Mouse (Mus musculus) adrenal gland, postnatal 10 days (tissue): ENCODE data around the gene Cacnb2. TPM values are rescaled to one million over a fixed set of nuclear protein-coding genes. Genes with fewer than 3 reads are reported as not detected.
"Not testable (repeated sequence)": the region's sequence is repeated elsewhere in the genome, so short reads cannot be mapped to it uniquely, and the experiment has no call there.

Experiments
- DNase-seq: peaks from one replicate; pipeline ENCODE4 v3.0.0; 2021; ENCODE audit warnings: mixed read lengths
- total RNA-seq, 2 experiments: library from RNA; stranded (reverse); gene quantifications; 2 replicates each; pipeline ENCODE4 v1.2.3; 2021

The Cacnb2 gene
- total RNA-seq, 2 experiments from 2014 or later: 29.6 to 42.6 TPM

- DNase-seq: no peak
These were observed 53.8 kb downstream of the Cacnb2 start for GRCm38 (mm10) chr2:14656673-14657072.

- no peak for DNase-seq
These were observed 54.4 kb downstream of the Cacnb2 start for GRCm38 (mm10) chr2:14657205-14657844.

- no peak for DNase-seq
These were observed 62.3 kb downstream of the Cacnb2 start for GRCm38 (mm10) chr2:14665213-14665612.

DNA sequence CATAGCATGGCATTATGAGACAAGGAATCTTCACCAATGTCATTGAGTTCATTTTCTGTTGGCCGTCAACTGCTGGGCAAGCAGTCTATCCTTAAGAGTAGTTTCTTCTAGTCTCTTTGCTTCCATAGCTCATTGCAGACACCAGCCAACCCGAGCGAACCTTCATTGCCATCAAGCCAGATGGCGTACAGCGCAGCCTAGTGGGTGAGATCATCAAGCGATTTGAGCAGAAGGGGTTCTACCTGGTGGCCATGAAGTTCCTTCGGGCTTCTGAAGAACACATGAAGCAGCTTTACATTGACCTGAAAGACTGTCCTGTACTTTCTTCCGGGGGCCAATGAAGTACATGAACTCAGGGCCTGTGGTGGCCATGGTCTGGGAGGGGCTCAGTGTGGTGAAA lies 69.2 kb downstream of the Cacnb2 start:
- DNase-seq: no peak

GRCm38 (mm10) chr2:14676885-14677516 lies 74.1 kb downstream of the Cacnb2 start:
- peak; percentile 76 for DNase-seq

- no peak for DNase-seq
These were observed 81.3 kb downstream of the Cacnb2 start for GRCm38 (mm10) chr2:14684231-14684630.

DNA sequence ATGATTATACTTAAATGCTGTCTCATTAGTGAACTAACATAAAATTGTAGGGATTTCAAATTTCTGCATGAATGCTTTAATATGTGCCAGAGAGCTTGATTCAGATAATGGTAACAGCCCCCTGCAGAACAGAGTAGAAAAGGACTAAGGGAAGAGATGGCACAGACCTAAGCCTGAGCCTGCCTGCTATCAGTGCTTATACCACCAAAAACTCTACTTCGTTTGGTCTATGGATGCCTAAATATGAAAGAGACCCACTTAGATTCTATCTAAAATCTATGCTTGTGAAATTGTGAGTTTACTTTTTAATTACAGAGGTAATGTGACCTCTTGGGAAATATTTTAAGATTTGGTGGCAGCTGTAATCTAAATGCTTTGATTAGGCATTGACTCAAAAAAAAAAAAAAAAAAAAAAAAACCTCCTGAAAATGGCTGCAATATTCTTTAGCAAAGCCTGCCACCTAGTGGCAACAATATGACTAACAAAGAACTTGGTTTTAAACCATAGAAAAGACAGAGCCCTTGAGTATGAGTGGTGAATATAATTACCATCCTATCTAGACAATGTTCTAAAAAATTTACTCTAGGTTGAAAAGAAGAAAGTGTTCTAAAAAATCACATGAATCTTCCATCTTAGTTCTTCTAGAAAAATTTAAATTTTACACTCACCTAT lies 100.2 kb downstream of the Cacnb2 start:
- DNase-seq: peak; percentile 65

DNA sequence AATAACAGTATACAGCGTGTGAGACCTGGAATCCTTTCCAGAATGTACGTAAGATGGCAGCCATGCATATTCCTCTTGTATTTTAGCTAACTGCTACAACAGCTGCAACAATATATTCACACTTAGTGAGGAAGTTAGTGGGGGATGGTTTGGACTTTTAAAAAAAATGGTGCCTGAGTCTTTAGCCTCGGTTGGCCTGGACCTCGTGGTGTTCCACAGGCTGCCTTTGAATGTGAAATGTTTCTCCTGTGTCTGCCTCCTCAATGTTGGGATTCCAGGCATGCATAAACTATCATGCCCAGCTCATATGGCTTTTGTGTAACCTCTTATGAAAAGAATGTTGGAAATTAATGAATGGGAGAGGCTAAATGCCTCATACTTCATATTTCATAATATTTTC lies 100.8 kb downstream of the Cacnb2 start:
- no peak for DNase-seq

- no peak for DNase-seq
These were observed 107.4 kb downstream of the Cacnb2 start for GRCm38 (mm10) chr2:14710247-14710646.

DNA sequence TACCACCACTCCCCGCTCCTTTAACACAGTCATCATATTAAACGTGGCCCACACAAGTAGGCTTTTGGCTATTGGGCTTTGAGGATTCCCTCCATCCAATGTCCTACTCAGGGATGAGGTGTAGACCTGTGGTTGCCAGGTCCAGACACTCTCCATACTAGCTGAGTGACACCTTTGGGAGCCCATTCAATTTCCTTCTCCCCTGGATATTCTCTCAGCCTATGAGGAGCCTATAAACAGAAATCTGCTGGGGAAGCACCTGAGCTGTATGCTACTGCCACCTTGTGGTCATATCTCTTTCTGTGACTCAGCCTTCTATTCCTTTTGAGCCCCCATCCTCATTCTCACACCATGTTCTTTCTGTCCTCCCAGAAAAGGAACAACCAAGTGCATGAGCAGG lies 108.9 kb downstream of the Cacnb2 start:
- DNase-seq: peak; percentile 23

GRCm38 (mm10) chr2:14713049-14713448 lies 110.2 kb downstream of the Cacnb2 start:
- no peak for DNase-seq

DNA sequence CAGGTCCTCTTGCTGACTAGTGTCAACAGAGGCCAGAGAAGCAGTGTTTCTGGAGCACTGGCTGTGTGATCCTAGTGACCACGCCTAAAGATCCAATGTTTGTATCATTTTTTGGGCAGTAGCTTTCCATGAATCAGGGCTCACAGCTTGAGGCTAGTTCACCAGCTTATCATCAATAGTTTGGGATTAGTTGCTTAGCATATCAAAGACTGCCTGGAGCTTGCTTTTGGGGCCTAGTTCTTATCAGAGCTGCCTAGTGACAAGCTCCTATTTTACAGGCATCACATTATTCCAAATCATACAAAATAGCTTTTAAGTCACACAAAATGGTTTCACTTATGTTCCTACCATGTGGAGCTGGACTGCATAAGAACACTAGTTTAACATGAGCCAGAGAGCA lies 113.8 kb downstream of the Cacnb2 start:
- no peak for DNase-seq

- DNase-seq: no peak
These were observed 116.3 kb downstream of the Cacnb2 start for GRCm38 (mm10) chr2:14719119-14719718.

- DNase-seq: no peak
These were observed 122.5 kb downstream of the Cacnb2 start for GRCm38 (mm10) chr2:14725437-14725836.

- not testable (repeated sequence) for DNase-seq
These were observed 123.7 kb downstream of the Cacnb2 start for GRCm38 (mm10) chr2:14726601-14727000.

DNA sequence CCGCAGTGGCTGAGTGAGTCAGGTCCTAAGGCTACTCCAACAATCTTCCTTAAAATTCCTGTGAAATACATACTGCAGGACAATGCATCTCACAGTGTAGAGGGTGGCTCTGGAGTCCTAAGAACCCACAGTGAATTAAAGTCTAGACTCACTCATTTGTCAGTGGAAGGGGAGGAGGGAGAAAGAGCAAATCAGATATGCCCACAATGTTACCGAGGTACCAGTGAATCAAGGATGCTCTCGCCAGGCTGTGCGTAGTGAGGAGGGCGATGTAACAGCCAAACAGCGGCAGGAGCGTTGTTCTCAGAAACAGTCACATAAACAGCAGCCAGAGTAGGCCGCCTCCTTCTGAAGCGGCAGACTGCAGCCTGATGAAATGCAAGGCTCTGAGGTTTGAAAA lies 136.0 kb downstream of the Cacnb2 start:
- no peak for DNase-seq

- DNase-seq: no peak
These were observed 136.6 kb downstream of the Cacnb2 start for GRCm38 (mm10) chr2:14739510-14739909.

DNA sequence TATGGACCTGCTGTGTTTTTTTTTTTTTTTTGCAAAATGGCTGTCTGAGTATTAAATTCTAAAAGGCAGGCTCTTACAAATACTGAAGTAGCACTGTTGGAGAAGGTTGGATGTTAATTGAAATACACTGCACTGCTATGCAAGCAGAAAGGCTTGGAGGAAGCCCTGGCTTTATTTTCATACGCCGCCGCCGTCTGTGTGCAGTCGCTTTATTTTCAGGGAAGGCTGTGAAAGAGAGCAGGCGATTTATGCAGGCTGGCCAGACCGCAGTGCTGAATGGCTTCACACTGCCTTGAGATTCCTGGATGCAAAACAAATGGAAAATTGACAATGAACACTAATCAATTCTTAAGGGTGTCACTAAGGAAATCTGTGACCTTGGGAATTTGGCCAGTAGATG lies 137.5 kb downstream of the Cacnb2 start:
- DNase-seq: peak; percentile 34

GRCm38 (mm10) chr2:14744761-14745160 lies 141.9 kb downstream of the Cacnb2 start:
- no peak for DNase-seq

- DNase-seq: no peak
These were observed 160.0 kb downstream of the Cacnb2 start for GRCm38 (mm10) chr2:14762846-14763245.

- no peak for DNase-seq
These were observed 161.0 kb downstream of the Cacnb2 start for GRCm38 (mm10) chr2:14763931-14764330.

DNA sequence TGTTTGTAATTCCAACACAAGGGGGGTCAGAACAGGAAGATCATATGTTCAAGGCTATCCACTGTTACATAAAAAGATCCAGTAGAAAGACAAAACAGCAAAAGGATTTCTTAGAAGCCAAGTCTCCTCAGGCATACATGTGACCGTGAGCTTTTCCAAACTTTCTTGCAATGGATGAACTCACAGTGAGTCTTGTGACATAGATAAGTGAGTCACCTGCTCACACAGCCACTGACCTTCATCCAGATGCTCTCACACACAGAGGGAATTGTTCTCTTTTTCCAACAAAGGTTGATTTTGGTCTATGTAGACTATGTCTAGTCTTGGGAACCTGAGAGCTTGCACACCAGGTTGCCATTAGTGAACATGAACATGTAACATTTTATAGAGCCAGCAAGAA lies 166.6 kb downstream of the Cacnb2 start:
- DNase-seq: no peak

GRCm38 (mm10) chr2:14770635-14771034 lies 167.7 kb downstream of the Cacnb2 start:
- no peak for DNase-seq
